Mouse (Mus musculus): ENCODE results near the gene Pard3b. TPM values are rescaled to one million over a fixed set of nuclear protein-coding genes. Genes with fewer than 3 reads are reported as not detected.

Gene Pard3b
- polyA plus RNA-seq, 1 experiment from 2014 or later = 17.9 TPM

DNA sequence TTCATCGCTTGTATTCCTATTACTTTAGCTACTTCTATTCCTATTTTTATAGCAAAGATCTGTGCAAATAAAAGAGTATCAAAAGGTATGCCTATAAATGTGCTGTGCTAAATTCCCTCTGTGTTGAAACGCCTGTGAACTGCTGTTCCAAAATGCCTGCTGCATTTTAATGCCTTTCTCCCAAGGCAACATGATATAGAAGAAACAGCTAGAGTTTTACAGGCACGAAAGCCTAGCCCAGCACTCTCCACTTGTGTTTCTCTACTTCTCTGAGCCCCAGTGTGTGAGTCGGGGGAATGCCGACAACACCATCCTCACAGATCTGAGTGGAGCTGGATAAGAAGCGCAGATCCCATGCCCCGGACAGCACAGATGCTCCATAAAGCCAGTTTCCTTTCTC lies 889.2 kb downstream of the Pard3b start:
- Histone ChIP-seq H3K4me3 (no peak overlapping the region), H3K27me3 (no peaks in the 10 kb centered on the region), H3K4me2 (no peak overlapping the region), H3K9ac (no peak overlapping the region), H3K27ac (no peak overlapping the region), H3K36me3 (no peaks in the 10 kb centered on the region), H3K4me1 (no peaks in the 10 kb centered on the region), H3K9me3 (no peaks in the 10 kb centered on the region)
- 76% methylated on average over 7 of the region's 7 CpGs for WGBS
- ATAC-seq (ENCODE audit: borderline replicate concordance, extremely low read depth, low FRiP score, low TSS enrichment) = no peak

DNA sequence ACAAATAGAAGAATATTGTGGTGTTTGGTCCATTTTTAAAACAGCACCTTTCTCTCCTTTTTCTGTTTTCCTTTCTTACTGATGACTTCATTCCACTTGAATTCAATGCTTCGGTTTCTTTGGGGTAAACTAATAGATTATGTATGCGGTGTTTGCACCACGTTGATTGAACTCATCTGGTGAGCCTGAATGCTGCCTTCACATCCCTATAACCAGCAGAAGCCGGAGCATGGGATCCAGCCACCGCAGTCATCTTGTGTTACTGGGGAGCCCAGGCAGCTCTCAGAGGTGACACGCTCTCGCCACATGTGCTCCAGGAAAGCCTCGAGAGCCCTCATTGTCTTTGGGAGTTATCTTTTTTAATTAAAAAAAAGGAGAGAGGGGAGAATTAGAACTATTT lies 891.3 kb downstream of the Pard3b start:
- no peak overlapping the region for H3K4me2 ChIP-seq
- H3K27me3 ChIP-seq = no peaks in the 10 kb centered on the region
- 83% methylated on average over 8 of the region's 8 CpGs for WGBS
- H3K4me3 ChIP-seq = no peak overlapping the region
- no peak overlapping the region for H3K9ac ChIP-seq
- H3K27ac ChIP-seq = no peak overlapping the region
- no peak for ATAC-seq (ENCODE audit: borderline replicate concordance, extremely low read depth, low FRiP score, low TSS enrichment)
- H3K9me3 ChIP-seq = no peaks in the 10 kb centered on the region
- no peaks in the 10 kb centered on the region for H3K36me3 ChIP-seq
- H3K4me1 ChIP-seq = no peaks in the 10 kb centered on the region

DNA sequence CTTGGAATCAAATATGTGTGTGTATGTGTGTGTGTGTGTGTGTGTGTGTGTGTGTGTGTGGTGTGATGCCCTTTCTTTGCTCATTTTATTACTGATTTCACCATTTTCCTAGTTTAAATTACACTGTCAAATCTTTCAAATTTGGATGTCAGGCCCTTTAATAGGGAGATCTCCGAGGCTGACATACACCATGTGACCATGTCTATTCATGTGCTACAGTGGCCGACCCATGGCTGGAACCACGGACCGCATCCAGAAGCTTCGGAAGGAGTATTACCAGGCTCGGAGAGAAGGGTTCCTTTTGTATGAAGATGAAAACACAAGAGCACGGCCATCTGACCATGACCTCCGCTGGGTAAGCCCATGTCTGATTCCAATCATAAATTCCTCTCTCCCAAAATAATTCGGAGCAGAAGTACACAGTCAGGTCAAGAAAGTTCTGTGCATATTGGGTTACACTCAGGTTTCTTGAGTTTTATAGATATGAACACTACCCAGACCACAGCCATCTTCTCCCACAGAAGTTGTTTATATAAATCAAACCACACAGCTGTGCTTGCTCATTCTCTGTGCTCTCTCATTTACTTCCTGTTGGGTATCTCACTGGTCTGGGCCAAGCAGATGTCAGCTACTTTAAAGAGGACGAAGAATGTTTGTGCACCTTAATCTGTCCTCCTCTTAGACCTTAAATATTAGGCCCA lies 894.0 kb downstream of the Pard3b start:
- H3K4me1 ChIP-seq = no peaks in the 10 kb centered on the region
- no peak overlapping the region for H3K9ac ChIP-seq
- H3K4me3 ChIP-seq = no peak overlapping the region
- H3K36me3 ChIP-seq = no peaks in the 10 kb centered on the region
- WGBS = 72% methylated on average over 10 of the region's 10 CpGs
- H3K4me2 ChIP-seq = no peak overlapping the region
- H3K27me3 ChIP-seq = no peaks in the 10 kb centered on the region
- H3K27ac ChIP-seq = no peak overlapping the region
- no peaks in the 10 kb centered on the region for H3K9me3 ChIP-seq
- no peak for ATAC-seq (ENCODE audit: borderline replicate concordance, extremely low read depth, low FRiP score, low TSS enrichment)

DNA sequence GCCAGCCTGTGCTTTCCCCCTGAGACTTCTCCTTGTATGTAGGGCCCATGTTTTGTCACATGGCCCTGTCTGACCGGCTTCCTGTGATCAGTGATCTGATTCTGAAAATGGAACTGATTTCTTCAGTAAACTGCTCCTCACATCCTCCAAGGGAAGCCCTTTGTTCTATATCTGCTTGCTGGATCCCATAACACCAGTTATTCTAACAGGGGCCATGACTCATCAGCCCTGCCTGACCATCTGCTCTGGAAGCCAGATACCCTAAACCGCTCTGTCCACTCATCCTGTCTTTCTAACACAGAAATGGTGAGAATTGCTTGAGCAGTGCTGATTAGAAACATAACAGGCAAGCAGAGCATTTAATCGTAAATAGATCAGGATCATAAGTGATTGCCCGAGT lies 910.3 kb downstream of the Pard3b start:
- WGBS = 84% methylated on average over 4 of the region's 4 CpGs

DNA sequence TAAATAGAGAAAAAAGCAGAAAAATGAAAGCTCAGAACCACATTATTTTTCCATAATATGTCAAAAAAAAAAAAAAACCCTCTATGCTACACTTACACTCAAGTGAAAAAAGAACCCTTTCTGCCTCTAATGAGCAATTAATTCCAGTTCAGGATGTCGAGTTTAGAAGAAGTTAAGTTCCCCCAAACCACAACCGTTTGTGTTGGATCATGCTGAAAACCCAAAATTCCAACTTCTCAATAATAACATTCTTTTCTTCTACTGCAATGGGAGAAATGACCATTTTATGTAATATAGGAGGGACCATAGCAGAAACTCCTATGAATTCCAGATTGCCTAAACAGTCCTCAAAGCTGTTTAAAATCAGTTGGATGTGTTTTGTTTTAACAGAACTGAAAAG lies 911.9 kb downstream of the Pard3b start:
- no peak overlapping the region for H3K9ac ChIP-seq
- WGBS = 36% methylated on average over 2 of the region's 2 CpGs
- H3K9me3 ChIP-seq = no peaks in the 10 kb centered on the region
- no peak overlapping the region for H3K27ac ChIP-seq
- H3K36me3 ChIP-seq = no peaks in the 10 kb centered on the region
- H3K4me1 ChIP-seq = 0 out of 2 replicates have a peak, but pooled peaks cover 3% of the 10 kb centered on the region
- H3K27me3 ChIP-seq = no peaks in the 10 kb centered on the region
- no peak overlapping the region for H3K4me3 ChIP-seq
- ATAC-seq (ENCODE audit: borderline replicate concordance, extremely low read depth, low FRiP score, low TSS enrichment) = no peak
- no peak overlapping the region for H3K4me2 ChIP-seq

More for the DNA sequence above, 910.3 kb downstream of the Pard3b start:
- Histone ChIP-seq H3K9ac (no peak overlapping the region), H3K9me3 (no peaks in the 10 kb centered on the region), H3K4me2 (no peak overlapping the region), H3K36me3 (no peaks in the 10 kb centered on the region), H3K27me3 (no peaks in the 10 kb centered on the region), H3K27ac (no peak overlapping the region), H3K4me1 (0 out of 2 replicates have a peak, but pooled peaks cover 3% of the 10 kb centered on the region), H3K4me3 (no peak overlapping the region)
- no peak for ATAC-seq (ENCODE audit: borderline replicate concordance, extremely low read depth, low FRiP score, low TSS enrichment)

DNA sequence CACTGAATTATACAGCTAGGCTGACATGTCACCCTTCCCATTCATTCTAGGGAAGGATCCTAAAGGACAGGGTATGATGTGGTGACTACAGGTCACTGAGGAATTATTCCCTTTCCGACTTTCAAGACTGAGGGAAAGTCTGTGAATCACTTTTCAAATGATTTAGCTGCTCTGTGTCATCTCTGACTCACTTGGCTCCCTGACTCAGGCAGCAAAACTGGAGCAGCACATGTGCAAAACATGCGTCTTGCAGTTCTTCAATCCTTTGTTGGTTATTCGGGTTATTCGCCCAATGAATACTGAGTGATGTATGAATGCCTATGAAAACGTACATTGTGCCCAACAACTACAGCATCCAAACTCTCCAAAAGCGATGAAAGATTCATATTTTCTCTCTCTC lies 912.9 kb downstream of the Pard3b start:
- no peak for ATAC-seq (ENCODE audit: borderline replicate concordance, extremely low read depth, low FRiP score, low TSS enrichment)
- Histone ChIP-seq H3K27ac (no peak overlapping the region), H3K9me3 (no peaks in the 10 kb centered on the region), H3K36me3 (no peaks in the 10 kb centered on the region), H3K27me3 (no peaks in the 10 kb centered on the region), H3K4me2 (no peak overlapping the region), H3K4me3 (no peak overlapping the region), H3K9ac (no peak overlapping the region), H3K4me1 (0 out of 2 replicates have a peak, but pooled peaks cover 3% of the 10 kb centered on the region)
- WGBS = 84% methylated on average over 6 of the region's 6 CpGs

DNA sequence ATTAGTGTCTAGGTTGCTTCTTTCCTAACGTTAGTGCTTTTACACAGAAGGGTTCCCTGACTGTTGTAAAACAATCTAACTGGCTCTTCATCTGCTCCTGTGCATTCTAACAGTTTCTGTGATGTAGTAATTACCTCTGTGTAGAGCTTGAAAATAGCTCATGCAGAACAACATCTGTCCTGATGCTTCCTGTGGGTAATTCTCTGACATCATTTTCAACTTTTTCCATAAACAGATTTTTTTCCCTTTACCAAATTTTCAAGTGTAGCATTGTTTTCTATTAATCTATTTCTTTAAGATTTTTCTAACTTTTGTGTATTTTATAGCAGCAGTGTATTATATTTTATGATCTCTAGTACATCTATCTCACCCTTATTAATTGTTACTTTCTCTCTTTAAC lies 917.2 kb downstream of the Pard3b start:
- no peak for ATAC-seq (ENCODE audit: borderline replicate concordance, extremely low read depth, low FRiP score, low TSS enrichment)
- H3K4me2 ChIP-seq = no peak overlapping the region
- H3K9ac ChIP-seq = no peak overlapping the region
- 46% methylated on average over 1 of the region's 1 CpGs for WGBS
- H3K4me3 ChIP-seq = no peak overlapping the region
- H3K27ac ChIP-seq = no peak overlapping the region
- no peaks in the 10 kb centered on the region for H3K9me3 ChIP-seq
- no peaks in the 10 kb centered on the region for H3K4me1 ChIP-seq
- no peaks in the 10 kb centered on the region for H3K36me3 ChIP-seq
- H3K27me3 ChIP-seq = no peaks in the 10 kb centered on the region

DNA sequence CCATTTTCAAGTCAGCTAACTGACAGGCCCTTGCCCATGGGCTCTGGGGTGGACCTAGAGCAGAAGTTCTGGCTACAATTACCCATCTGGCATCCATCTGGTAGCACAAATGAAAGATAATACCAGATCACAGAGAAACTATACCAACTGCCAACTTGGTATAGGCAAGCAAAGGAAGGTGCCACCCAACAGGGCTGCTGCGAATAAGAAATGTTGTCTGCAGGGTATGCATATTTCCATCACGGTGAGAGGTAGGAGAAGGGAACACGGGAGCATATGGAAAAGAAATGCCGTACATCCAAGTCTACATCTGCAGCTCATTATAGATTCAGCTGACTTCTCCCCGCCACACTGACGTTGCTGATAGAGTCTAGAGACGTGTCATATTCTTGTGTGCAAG lies 924.4 kb downstream of the Pard3b start:
- WGBS = 80% methylated on average over 7 of the region's 7 CpGs
- Histone ChIP-seq H3K4me3 (no peak overlapping the region), H3K27me3 (no peaks in the 10 kb centered on the region), H3K9me3 (no peaks in the 10 kb centered on the region), H3K9ac (no peak overlapping the region), H3K4me1 (no peaks in the 10 kb centered on the region), H3K4me2 (no peak overlapping the region), H3K27ac (no peak overlapping the region), H3K36me3 (no peaks in the 10 kb centered on the region)
- no peak for ATAC-seq (ENCODE audit: borderline replicate concordance, extremely low read depth, low FRiP score, low TSS enrichment)

DNA sequence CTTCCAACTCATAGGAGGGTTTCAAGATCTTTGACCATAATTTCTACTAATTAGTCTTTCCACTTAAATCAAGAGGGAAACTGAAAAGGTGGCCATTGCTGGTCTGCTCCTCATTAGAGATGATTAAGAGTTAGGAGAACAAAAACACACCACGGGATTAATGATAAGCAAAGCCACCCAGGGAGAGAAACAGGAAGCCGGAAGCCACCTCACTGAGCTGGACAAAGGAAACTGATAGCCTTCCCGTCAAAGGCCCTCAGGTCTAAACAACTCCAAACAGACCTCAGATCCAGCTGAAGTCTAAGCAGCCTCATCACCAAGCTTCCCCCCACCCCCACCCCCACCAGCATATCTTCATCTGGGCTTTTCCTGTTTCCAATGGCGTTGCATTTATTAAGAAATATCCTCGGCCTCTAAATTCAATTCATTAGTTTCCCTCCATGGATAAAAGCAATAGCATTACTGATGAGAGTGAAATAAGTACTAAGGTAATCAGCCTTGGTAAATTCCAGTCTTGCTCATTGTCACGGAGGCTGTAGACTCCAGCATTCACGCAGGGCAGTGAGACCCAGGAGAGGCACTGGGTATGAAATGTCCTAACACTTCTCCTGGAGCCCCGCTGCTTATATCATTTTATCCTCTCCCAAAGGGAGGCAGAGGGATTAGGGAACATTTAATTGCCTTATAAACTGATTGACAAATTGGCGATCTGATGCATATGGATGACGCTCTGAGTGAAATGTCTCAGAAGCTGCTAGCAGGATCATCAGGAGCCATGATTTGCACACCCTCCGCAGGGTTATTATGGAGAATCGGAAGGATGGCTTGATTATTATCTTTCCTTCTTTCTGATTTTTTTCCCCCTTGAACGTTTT lies 925.9 kb downstream of the Pard3b start:
- 54% methylated on average over 13 of the region's 13 CpGs for WGBS
- Histone ChIP-seq H3K27ac (no peak overlapping the region), H3K36me3 (no peaks in the 10 kb centered on the region), H3K9me3 (no peaks in the 10 kb centered on the region), H3K4me1 (no peaks in the 10 kb centered on the region), H3K4me3 (no peak overlapping the region), H3K9ac (no peak overlapping the region), H3K27me3 (no peaks in the 10 kb centered on the region), H3K4me2 (no peak overlapping the region)
- ATAC-seq (ENCODE audit: borderline replicate concordance, extremely low read depth, low FRiP score, low TSS enrichment) = no peak

DNA sequence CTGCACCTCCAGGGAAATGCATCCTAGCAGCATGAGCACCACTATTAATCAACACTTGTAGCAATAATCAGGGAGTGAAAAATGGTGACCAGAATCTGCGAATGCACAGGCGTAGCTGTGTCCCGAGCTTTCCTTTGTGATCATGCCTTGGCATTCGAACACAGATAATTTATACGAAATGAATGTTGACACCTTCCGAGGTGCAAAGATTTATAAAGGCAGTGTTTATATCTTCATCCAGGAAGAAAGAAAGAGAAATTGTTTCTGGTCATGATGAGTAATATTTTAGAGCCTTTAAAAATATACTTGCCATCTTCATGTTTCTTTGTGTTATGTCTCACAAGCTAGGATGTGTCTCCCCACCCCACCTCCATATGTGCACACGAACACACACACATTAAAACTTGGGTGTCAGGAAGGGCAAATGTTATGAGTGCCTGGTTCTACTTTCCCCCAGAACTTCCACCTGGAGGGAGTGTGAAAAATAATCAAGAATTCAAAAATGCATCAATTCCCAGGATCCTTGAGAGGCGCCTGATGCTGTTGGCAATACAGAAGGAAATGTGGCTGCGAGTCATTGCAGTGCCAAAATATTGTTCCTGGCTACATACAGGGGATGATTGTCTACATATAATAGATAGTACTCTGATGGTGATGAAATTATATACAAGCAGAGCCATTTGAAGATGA lies 926.6 kb downstream of the Pard3b start:
- no peaks in the 10 kb centered on the region for H3K9me3 ChIP-seq
- H3K4me2 ChIP-seq = no peak overlapping the region
- no peak overlapping the region for H3K27ac ChIP-seq
- WGBS = 74% methylated on average over 9 of the region's 9 CpGs
- no peaks in the 10 kb centered on the region for H3K27me3 ChIP-seq
- no peak overlapping the region for H3K9ac ChIP-seq
- H3K4me1 ChIP-seq = no peaks in the 10 kb centered on the region
- no peak for ATAC-seq (ENCODE audit: borderline replicate concordance, extremely low read depth, low FRiP score, low TSS enrichment)
- no peak overlapping the region for H3K4me3 ChIP-seq
- H3K36me3 ChIP-seq = no peaks in the 10 kb centered on the region

DNA sequence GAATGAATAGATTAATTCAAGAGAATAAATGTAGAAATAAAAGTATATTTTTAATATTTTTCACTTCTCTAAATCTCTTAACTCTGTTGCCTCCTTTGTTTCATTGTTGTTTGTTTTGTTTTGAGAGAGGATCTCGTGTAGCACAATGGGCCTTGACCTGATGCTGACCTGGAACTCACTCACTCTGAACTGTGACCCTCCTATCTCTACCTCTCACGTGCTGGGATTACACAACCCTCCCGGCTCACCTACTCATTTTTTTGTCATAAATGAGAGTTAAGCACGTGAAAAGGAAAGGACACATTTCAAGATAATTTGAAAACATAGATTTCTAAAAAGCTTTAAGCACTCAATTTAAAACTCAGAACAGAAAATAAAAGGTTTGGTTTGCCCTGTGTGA lies 928.0 kb downstream of the Pard3b start:
- H3K4me1 ChIP-seq = no peaks in the 10 kb centered on the region
- no peak overlapping the region for H3K4me3 ChIP-seq
- no peak overlapping the region for H3K4me2 ChIP-seq
- H3K27me3 ChIP-seq = no peaks in the 10 kb centered on the region
- no peaks in the 10 kb centered on the region for H3K9me3 ChIP-seq
- WGBS = 21% methylated on average over 4 of the region's 4 CpGs
- no peak overlapping the region for H3K9ac ChIP-seq
- no peak for ATAC-seq (ENCODE audit: borderline replicate concordance, extremely low read depth, low FRiP score, low TSS enrichment)
- no peaks in the 10 kb centered on the region for H3K36me3 ChIP-seq
- no peak overlapping the region for H3K27ac ChIP-seq

Data from lung, embryonic 15.5 days (tissue).